Comparison of ENCODE assay signal across 8 mouse cellular contexts in genomic region chr8:13200301-13201012, GRCm38 (mm10). TPM values are rescaled to one million over a fixed set of nuclear protein-coding genes. Genes with fewer than 3 reads are reported as not detected.
DNase-seq lines count a peak whose midpoint lies in the region; ATAC-seq lines count a peak whose summit lies in the region.

Grtp1 (minus strand) TSS chr8:13200620.

- no peak within 1 kb of the TSS for H3K27ac ChIP-seq in lung, embryonic 16.5 days (ENCODE audit: low read length)

- DNase-seq in layer of hippocampus, postnatal 10 days (ENCODE audit: low spot score in 2 of 2), result peak; percentile 52 to 68
- no peak for DNase-seq in layer of hippocampus, adult 8-10 months (ENCODE audit: low spot score in 2 of 2)
- peak in 1 of 2 experiments; percentile 44 for DNase-seq in gastrocnemius, postnatal 36 days
- peak; percentile 82 for DNase-seq in kidney, adult 9 months
- DNase-seq in ovary, postnatal 10 days (ENCODE audit: low spot score), result peak; percentile 21

- no peaks in the 10 kb centered on the region for H3K9me3 ChIP-seq in lung, embryonic 16.5 days (ENCODE audit: control insufficient read depth, low read length)

- peak within 1 kb of the TSS; percentile 58 for H3K9ac ChIP-seq in lung, embryonic 16.5 days (ENCODE audit: low read length)

- WGBS in lung, embryonic 16.5 days, result under 1% methylated on average over 40 of the region's 58 CpGs

- ATAC-seq in common myeloid progenitor, adult 5-6 weeks (replicated peaks; ENCODE audit: low read depth, poor library complexity, severe bottlenecking), result 0 out of 2 replicates have a peak, but pooled peaks have one; percentile 7
- ATAC-seq in lung, embryonic 16.5 days (ENCODE audit: low read depth), result peak; percentile 75
- ATAC-seq in monocyte, adult 5-6 weeks (replicated peaks; ENCODE audit: insufficient number of reproducible peaks, low FRiP score, low TSS enrichment, poor library complexity, severe bottlenecking), result no peak

- intact Hi-C loops in gastrocnemius, postnatal 36 days (cut with DNase I), result loop anchor here (5.0 to 10.0 kb wide), 2 partner anchors 46 to 223 kb away; partner anchors contain the start of gene Lamp1

- peak within 1 kb of the TSS; percentile 73 for H3K4me2 ChIP-seq in lung, embryonic 16.5 days (ENCODE audit: low read depth, low read length)

- H3K36me3 ChIP-seq in lung, embryonic 16.5 days (ENCODE audit: control insufficient read depth, insufficient read depth, low read length), result no peaks in the 10 kb centered on the region

- peaks cover 4% of the 10 kb centered on the region for H3K4me1 ChIP-seq in lung, embryonic 16.5 days (replicated peaks; ENCODE audit: control insufficient read depth, insufficient read depth, low read length)

- H3K27me3 ChIP-seq in lung, embryonic 16.5 days (ENCODE audit: control insufficient read depth, insufficient read depth, low read depth, low read length), result peaks cover 27% of the 10 kb centered on the region

- H3K4me3 ChIP-seq in lung, embryonic 16.5 days (ENCODE audit: low read length), result peak within 1 kb of the TSS; percentile 55

RNA-seq across cellular contexts. Expression of gene Grtp1, which starts in this region (rescaled TPM):
- 10 to 100 TPM; 10.3 to 10.8 TPM for total RNA-seq in layer of hippocampus, postnatal 10 days (2021)
- total RNA-seq in layer of hippocampus, adult 8-10 months (2022), result 1 to 10 TPM; 3.9 to 6.7 (median 5.5) TPM
- total RNA-seq in common myeloid progenitor, adult 5-6 weeks (2017), result 0.27 TPM in 1 of 2 replicates, not detected in the other
- 10 to 100 TPM; 10.8 to 13.1 TPM for total RNA-seq in gastrocnemius, postnatal 36 days (2021)
- 4.0 and 4.5 TPM in 2 replicates for polyA plus RNA-seq in lung, embryonic 16.5 days (2015; fragmentation: Nextera tagmentation; extraction: Ambion mirVana)
- 0.57 to 0.85 TPM in 2 of 3 replicates, not detected in the other for total RNA-seq in monocyte, adult 5-6 weeks (2017)

Comparison
In these comparisons a context has a peak if more than half of its experiments do, and no peak if none do; other contexts are left out.
1. DNase-seq: peak in layer of hippocampus, postnatal 10 days (2 of 2), kidney, adult 9 months (single experiment) and ovary, postnatal 10 days (single experiment); none in layer of hippocampus, adult 8-10 months (0 of 2).
2. Peak in ATAC-seq in common myeloid progenitor, adult 5-6 weeks; RNA of the gene not detected or under 1 TPM.